Mouse (Mus musculus) frontal cortex, postnatal 36 days (tissue): ENCODE measurements around the gene Bmper.

Experiments used
- DNase-seq, 2 experiments: peaks; one replicate each; pipeline ENCODE4 v3.0.0; 2022; ENCODE audit warnings: low spot score in 2 of 2

Gene Bmper

DNA sequence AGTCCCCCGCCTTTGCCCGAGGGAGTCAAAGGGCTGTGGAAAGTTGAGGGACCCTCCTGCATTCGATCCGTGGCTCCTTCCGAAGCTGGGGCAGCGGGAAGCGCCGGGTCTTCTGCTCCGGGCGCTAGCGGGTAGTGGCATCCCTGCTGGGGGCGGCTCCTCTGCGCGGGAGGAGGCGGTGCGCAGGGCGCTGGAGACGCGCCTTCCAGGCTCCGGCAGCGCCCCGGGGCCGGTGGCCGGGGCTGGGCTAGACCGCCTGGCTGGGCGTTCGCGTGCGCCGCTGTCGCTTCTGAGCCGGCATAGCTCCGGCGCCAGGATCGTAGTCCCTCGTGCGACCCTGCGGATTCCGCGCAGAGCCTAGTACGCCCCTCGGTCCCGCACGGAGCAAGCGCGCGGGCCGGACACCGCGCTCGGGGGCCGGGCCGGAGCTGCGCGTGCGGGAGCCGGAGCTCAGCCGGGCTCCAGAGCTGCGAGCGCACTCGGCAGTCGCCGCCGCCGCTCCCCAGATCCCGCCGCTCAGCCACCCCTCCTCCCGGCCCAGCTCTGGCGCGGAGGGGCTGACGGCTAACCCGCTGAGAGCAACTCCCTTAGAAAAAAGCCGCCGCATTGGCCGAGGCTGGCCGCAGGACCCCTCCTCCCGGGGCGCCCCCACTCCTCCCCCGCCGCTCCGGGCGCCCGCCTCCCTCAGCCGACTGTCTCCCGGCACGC is at the start of gene Bmper:
TSS of gene Bmper (plus strand) at position 236 of the 708 bp plus-strand sequence.
- peak; percentile 44 to 49 for DNase-seq

DNA sequence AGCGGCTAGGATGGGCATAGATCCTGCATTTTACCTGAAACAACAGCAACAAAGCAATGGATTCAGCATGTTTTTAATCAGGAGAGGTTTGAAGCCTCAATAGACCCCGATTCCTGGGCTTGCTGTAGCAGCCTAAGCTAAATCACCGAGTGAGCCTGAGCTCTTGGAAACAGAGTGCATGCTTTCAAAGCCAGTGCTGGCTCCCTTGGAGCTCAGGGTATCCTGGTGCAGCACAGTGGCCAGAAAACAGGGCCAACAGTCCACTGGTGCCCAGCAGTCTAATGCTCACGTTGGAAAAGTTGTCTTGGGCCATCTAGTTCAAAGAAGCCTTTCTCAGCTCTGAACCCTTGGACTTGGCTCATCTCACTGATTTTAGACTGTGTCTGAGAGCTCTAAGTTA is 45.4 kb upstream of the Bmper start:
- DNase-seq: peak in 1 of 2 experiments; percentile 28

DNA sequence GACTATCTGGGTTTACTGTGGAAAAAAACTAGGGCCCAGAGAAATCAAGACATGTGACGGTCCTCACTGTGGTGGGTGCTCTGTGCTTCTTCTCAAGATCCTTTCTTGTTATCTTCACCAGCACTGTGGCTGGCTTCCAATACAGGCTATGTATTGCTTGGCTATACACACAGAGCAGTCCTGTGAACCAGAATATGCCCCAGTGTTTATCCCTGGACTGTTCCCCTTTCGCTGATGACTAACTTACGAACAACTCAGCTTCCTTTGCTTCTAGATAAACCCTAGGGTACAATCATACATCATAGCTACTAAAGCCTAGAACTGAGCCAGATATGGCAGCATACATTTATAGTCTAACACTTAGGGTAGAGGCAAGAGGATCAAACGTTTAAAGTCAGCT is 35.7 kb upstream of the Bmper start:
- no peak for DNase-seq

DNA sequence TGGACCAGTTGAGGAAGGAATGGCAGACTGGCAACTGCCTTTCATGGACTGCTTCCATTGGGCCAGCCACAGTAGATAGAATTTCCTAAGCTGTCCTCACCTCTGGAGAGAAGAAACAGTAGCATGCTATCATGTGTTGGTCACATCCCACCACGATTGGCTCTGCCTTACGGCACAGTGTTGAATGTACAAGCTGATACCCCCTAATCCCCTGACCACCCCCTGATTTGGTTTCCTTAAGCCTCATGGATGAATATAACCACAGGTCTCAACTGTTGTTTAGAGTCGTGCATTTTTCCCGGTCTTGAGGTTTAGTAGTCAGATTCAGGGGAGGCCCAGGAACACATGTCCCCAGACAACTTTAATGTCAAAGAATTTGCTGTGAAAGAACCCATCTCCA is 34.7 kb upstream of the Bmper start:
- no peak for DNase-seq

DNA sequence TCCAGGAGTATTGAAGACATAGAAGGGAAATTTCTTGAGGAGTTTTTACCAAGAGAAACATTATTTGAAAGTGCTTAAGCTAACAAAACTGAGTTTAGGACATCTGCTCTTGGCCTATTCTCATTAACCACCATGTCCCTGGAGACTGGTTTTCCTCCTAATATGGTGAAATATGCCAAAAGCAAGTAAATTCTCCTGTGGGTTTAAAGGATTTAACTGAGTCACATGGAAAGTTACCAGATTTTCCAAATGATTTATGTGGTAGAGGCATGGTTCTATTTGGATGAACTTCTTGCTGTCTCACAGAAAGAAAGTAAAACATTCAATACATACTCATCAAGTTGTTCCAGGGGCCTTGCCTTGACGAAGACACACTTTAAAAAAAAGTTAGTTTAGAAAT is 31.9 kb upstream of the Bmper start:
- no peak for DNase-seq

DNA sequence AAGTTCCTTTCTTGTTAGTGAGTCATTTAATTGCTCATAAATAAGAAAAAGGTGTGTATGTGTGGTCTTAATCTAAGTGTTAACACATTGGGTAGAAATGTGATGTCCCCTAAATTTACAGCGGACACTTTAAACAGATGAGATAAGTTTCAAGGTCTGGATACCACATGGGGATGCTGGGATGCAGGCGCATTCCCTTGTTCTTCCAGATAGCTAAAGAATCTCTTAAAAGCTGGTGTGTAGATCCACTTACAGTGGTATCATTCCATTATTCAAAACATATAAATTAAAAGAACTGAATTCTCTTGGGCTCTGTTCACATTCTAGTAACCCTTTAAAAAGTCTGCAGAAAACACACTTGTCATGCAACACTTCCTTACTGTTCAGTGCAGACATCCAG is 31.4 kb upstream of the Bmper start:
- DNase-seq: no peak

DNA sequence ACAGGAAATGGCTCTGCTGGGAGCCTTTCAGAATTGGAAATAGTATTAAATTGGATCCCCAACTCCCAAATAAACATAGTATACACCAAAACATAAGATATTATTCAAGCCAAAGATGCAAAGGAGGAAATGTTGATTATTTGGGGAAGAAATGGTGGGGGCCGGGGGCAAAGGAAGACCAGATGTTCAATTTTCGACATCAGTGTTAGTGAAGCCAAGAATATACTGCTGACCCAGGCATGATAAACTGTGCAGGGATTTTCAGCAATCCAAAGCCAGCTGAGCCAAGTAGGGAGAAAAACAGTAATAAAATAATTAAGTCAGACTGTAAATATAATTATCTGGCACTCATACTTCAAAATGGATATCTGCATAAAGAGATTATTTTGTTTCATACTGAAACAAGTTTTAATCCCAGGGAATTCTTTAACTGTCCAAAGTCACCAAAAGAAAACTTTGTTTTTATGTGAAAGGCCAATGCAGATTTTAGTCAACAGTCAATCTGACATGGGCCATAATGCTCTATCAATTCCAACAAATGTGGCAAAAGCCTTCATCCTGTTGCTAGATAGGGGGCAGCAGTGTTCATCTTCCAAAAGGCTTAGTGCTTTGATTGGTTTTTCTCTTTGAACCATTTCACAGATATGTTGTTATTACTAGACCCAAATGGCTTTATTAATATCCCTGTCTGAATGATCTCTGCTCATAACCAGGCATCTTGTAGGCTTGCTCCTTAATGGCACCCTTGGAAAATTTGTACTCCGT is 30.1 kb upstream of the Bmper start:
- DNase-seq: no peak

DNA sequence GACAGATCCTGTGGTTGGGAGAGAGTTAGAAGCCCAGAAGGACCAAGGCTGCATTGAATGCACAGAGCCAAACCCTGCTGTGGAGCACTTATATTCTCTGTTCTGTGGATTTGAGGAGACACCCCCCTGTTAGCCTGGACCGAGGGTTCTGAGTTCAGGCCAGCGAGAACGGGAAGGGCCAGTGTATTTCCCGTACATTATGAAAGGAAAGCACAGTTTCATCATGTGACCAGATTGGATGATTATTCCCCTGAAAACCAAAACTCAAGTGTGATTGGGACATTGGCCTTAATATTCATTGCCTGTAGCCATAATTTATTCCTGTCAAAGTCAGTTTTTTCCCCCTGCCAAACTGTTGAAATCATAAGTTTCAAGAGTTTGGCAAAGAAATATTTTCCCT is 23.9 kb upstream of the Bmper start:
- DNase-seq: no peak

DNA sequence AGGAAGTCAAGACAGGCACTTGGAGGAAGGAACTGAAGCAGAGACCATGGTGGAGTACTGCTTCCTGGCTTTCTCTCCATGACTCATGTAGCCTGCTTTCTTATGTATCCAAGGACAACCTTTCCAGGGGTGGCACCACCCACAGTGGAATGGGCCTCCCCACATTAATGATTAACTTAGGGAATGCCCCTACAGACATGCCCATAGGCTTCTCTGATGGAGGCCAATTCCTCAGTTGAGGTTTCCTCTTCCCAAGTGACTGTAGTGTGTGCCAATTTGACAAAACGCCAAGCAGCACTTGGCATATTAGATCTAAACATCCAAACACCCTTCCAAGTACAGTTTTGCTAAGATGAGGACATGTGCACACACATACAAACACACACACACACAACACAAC is 23.0 kb upstream of the Bmper start:
- no peak for DNase-seq

DNA sequence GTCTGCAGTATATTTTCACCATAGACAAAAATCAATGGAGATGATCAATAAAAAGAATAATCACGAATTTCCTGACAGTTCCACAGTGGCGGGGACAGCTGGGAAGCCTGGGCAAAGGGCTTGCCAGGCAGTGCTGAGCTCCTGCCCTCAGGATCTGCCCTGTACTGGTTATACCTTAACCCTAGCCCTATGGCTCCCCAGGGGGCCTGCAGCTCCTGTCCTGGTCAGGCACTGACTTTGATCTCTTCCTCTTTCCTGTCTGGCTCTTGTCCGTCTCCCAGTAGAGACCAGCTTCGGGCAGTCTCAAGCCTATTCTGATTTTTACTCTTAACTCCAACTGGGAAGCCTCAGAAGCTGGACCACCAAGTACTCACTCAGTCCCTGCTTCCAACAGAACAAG is 22.0 kb upstream of the Bmper start:
- no peak for DNase-seq

DNA sequence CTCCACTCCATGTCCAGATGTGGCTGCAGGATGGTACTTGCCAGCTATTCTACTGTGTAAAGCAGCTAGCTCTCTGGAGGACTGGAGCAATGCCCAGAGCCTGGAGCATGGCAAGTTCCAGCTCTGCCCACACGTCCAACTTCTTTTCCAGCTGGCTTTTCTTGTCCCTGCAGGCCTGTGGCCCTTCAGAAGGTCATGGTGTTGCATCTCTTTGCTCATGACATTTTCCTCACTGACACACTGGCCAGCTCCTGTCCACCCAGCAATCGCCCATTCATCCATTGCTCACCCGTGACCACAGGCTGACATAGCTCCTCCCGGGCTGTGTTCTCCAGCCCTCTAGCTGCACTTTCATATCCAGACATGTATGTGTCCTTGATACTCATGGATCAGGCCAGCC is 20.4 kb upstream of the Bmper start:
- DNase-seq: no peak

DNA sequence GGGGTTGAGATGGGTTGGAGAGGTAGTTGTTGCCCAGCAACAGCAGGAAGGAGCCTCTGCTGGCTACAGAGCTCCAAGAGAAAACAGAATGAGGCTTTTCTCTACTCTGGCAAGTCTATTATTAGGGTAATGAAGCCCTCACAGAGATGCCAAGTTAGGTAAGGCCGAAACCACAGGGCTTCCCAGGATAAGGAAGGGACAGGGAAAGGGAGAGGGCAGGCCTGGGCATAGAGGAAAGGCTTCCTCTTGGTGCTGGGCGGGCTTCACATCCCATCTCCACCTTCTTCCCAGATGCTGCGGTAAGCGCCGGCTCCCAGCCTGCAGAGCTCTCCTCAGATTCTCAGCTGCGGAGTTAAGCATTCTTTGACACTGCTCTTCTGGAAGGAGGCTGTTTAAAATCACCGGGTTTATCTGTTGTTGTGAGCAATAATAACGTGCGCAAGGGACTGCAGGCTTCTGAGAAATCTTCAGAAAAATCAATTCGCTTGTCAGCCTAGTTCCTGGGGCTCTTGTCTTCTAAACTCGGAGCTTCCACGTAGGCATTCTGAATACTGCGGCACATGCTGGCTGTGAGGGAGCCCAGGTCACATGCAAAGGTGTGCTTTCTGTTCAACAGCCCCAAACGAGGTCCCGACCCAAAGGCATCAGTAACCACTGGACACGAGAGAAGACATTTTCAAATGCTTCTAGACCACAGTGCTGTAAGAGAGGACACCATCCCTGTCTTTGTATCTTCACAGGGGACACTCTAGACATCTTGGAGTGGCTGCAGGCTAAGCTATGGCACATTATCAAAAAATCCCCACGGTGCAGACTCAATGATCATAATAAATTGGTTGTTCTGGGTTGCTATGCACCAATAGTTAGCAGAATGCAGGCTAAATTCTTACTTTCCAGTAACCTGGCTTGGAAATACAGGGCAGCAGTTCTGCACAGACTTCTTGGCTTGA is 18.3 kb upstream of the Bmper start:
- peak; percentile 50 to 55 for DNase-seq

DNA sequence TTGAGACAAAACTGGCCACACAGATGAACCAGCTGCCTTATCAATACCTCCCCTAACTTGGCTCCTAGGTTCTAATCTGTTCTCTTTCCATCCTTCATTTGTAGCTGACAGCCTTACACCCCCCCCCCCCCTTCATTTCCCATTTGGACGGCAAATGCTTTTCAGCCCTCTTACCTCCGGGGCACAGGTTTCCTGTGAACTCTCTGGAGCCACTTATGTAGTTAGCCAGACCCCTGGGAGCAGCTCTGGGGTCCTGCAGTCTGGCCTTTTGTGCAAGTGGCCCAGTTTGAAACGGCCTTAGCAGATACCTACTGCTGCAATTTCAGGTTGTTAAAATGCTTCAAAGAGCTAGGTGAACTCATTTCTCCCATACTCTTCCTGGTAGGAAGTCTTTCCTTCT is 17.6 kb upstream of the Bmper start:
- DNase-seq: no peak

DNA sequence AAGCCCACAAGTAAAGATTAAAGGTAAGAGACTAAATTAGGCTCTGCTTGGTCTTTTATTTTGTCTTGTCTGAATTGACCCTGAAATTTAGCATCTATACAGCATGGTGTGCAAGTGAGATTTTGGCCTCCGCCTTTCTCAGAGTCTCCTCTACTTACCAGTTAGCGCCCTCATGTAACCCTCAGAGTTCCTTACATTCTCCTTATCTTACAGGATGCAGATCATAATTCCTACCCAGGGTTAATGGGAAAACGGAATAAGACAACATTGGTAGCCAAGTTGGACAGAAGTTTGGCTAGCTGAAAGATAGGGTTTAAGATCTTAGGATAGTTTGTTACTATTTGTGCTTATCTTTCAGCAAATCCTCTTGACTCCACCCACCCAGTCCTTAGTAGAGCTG is 17.1 kb upstream of the Bmper start:
- DNase-seq: no peak

DNA sequence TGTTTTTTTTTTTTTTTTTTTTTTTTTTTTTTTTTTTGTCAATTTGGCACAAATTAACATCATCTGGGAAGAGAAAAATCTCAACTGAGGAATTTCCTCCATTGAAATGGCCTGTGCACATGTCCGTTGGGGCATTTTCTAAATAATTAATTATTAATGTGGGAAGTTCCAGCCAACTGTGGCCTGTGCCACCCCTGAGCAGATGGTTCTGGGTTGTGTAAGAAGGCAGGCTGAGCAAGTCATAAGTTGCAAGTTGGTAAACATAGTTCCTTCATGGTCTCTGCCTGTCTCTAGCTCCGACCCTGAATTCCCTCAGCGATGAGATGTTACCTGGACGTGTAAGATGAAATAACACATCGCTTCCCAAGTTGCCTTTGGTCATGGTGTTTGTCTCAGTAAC is 16.7 kb upstream of the Bmper start:
- no peak for DNase-seq

DNA sequence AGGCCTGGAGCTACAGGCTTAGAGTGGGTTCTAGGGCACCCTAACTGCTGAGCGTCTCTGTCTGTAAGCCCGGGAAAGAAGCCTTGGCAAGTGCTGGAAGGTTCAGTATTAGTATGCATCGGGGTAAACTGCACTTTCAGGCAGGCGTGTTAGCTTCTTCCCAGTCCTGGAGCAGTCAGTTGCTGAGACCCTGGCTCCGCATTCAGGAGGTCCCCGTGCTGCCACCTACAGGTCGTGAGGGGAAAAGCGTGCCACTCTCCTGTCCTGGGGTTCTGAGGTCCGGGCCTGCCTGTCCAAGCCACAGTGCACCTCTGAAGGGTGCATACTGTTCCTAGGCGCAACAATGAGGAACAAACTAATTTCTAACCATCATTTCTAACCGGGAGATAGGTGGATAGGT is 10.6 kb upstream of the Bmper start:
- DNase-seq: peak; percentile 64 to 75

DNA sequence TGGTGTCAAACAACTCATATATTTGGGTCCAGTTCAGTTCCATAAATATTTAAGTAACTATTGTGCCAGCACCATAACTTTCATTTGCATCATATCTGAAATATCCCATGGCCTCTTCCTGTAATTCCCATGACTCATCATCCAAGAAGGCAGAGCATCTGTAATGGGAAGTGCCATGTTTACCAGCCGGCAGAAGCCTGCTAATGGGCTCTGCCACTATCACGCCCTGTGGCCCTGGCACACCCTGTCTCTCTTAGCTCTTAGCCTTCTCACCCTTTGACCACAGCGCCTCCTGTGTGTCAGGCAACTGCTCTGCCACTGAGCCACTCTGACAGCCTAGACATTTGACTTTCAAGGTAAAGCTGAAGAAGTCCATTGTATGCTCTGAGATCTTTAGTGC is 3.1 kb upstream of the Bmper start:
- no peak for DNase-seq

DNA sequence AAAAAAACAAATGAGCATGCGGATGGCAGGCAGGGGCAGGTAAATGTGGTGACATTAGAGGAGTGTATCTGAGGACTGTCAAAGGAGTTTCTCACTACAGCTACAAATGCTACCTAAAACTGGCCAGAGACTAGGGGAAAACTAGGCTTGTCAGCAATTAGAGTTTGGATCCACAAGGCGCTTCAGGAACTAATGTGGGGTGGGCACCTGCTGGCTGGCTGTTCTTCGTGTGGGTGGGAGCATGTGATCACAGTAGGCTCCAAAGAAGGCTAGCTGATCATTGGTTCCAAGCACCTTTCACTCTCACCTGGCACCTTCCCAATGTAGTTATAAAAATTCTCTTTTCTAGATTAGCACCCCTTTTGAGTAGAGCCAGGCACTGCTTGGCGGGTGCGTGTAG is 900 bp upstream of the Bmper start:
- DNase-seq: peak in 1 of 2 experiments; percentile 13

DNA sequence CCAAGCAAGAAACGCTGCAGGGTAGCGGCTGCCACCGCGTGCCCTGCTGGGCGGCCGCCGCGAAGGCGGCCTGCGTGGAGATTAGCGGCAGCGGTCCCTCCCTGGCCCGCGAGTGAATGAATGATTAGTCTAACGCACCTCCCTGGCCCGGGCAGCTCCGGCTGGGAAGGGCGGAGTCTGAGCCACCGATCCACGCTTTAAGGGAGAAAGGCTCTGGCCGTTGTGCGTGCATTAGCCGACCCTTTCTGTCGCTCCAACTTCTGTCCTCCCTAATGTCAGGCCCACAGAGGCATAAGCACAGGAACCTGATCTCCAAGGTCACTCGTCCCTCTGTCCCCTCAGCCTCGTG is 410 bp upstream of the Bmper start:
- peak; percentile 26 to 36 for DNase-seq

DNA sequence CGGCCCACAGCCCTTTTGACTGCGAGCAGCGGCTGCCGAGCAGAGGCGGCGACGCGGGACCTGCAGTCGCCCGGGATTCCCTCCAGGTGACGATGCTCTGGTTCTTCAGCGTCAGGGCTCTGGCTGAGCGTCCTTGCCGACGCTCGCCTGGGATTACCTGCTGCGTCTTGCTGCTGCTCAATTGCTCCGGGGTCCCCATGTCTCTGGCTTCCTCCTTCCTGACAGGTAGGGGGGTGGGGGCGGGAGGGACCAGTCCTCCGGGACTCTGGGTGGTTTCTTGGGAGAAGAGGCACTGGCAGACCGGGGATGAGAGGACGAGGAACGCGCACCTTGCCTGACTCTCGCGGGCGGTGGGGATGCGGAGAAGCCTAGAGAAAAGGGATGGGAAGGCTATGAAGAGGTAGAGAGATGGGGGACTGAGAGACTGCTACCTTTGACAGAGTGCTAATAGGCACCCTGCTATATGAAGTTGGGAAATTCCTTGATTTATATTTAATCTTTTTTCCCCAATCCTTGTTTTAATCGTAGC is 737 bp downstream of the Bmper start:
- peak in 1 of 2 experiments; percentile 6 for DNase-seq

DNA sequence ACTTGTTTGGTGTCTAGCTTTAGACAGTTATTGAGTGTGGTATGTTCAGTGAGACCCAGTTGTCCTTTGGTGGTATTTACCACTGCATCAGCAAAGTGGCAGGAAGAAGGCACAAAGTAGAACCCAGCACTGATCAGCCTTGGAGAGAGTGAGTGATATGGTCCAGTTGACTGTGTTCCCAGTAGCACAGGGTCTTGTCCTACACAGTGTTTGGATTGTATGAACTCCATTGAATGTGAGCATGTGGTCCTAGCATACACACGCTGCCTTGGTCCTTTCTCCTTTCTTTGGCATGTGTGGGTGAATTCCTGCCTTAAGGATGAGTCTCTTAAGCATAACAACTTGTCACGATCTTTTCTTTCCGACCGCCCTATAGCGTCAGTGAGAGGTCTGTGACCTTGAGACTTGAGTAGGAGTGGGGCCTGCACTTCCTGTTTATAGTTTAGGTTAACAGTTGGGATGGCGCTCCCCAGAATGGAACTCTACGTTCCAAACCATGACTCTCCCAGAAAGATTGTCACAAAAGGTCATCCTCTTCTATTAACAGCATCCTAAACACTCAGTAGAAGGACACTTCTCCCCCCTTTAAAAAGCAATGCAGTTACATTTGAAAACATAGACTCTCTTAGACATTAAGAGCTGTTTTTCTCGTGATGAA is 10.7 kb downstream of the Bmper start:
- no peak for DNase-seq
